In genomic region chr5:122325477-122325876, GRCm38 (mm10) we compare ENCODE assay signal across 21 mouse cellular contexts. TPM values are rescaled to one million over a fixed set of nuclear protein-coding genes. Genes with fewer than 3 reads are reported as not detected.
DNase-seq lines count a peak whose midpoint lies in the region; ATAC-seq and TF ChIP-seq lines count a peak whose summit lies in the region.
"Had no signal": no experiment of that assay in that cellular context is flagged by ENCODE, and none has a peak within 500 bp of the region (broad histone marks: within the 10 kb centered on the region; RNA-seq: fewer than 3 reads in every experiment).

No protein-coding gene starts in this region.

- H3K9me3 ChIP-seq in heart, postnatal 0 days (replicated peaks; ENCODE audit: control insufficient read depth, low read length) = no peaks in the 10 kb centered on the region
- no peaks in the 10 kb centered on the region for H3K9me3 ChIP-seq in heart, embryonic 11.5 days (replicated peaks; ENCODE audit: control insufficient read depth, low read length)
- H3K9me3 ChIP-seq: forebrain, embryonic 12.5 days; limb, embryonic 12.5 days; liver, embryonic 15.5 days; midbrain, embryonic 12.5 days had no signal

- H3K4me1 ChIP-seq in heart, postnatal 0 days (ENCODE audit: control insufficient read depth, insufficient read depth) = peaks cover 2% of the 10 kb centered on the region; the same call in 1 of the 2 replicates
- 0 out of 2 replicates have a peak, but pooled peaks cover 2% of the 10 kb centered on the region for H3K4me1 ChIP-seq in heart, embryonic 11.5 days (ENCODE audit: control insufficient read depth, insufficient read depth, low read length)
- H3K4me1 ChIP-seq: forebrain, embryonic 12.5 days; limb, embryonic 12.5 days; liver, embryonic 15.5 days; midbrain, embryonic 12.5 days had no signal

- H3K27ac ChIP-seq in heart, postnatal 0 days (ENCODE audit: low read depth) = no peak overlapping the region
- H3K27ac ChIP-seq in heart, embryonic 11.5 days (ENCODE audit: low read depth, low read length) = no peak overlapping the region
- H3K27ac ChIP-seq: forebrain, embryonic 12.5 days; kidney, postnatal 0 days; limb, embryonic 12.5 days; liver, embryonic 15.5 days; midbrain, embryonic 12.5 days had no signal

- H3K4me3 ChIP-seq in heart, postnatal 0 days (ENCODE audit: low read depth, low read length) = no peak overlapping the region
- no peak overlapping the region for H3K4me3 ChIP-seq in heart, embryonic 11.5 days (ENCODE audit: low read depth, low read length)
- no peak overlapping the region for H3K4me3 ChIP-seq in myocyte
- H3K4me3 ChIP-seq: forebrain, embryonic 12.5 days; limb, embryonic 12.5 days; liver, embryonic 15.5 days; midbrain, embryonic 12.5 days had no signal

- no peak for ATAC-seq in cerebellum, adult (ENCODE audit: insufficient number of reproducible peaks, low FRiP score, low TSS enrichment)
- ATAC-seq in heart, postnatal 0 days (ENCODE audit: insufficient read depth, low read depth) = peak; percentile 34
- no peak for ATAC-seq in heart, embryonic 11.5 days (replicated peaks; ENCODE audit: insufficient number of reproducible peaks, low FRiP score, low TSS enrichment)
- ATAC-seq: forebrain, postnatal 0 days; hindbrain, embryonic 16.5 days had no signal

- H3K79me2 ChIP-seq in myocyte (ENCODE audit: control insufficient read depth, insufficient read depth) = no peaks in the 10 kb centered on the region

- H3K9ac ChIP-seq in heart, postnatal 0 days (replicated peaks; ENCODE audit: low read depth, low read length) = no peak overlapping the region
- H3K9ac ChIP-seq in heart, embryonic 11.5 days (ENCODE audit: low read depth, low read length) = no peak overlapping the region
- H3K9ac ChIP-seq: forebrain, embryonic 12.5 days; forebrain, postnatal 0 days; limb, embryonic 12.5 days; liver, embryonic 15.5 days; lung, embryonic 14.5 days; midbrain, embryonic 12.5 days had no signal

- H3K36me3 ChIP-seq in heart, postnatal 0 days (replicated peaks; ENCODE audit: control insufficient read depth, insufficient read depth, low read length) = peaks cover 47% of the 10 kb centered on the region
- peaks cover 8% of the 10 kb centered on the region; the same call in 1 of the 2 replicates for H3K36me3 ChIP-seq in heart, embryonic 11.5 days (ENCODE audit: control insufficient read depth, insufficient read depth, low read length)
- H3K36me3 ChIP-seq in myocyte (ENCODE audit: control insufficient read depth, insufficient read depth) = no peaks in the 10 kb centered on the region

- no peak overlapping the region for H3K4me2 ChIP-seq in heart, postnatal 0 days (ENCODE audit: low read depth, low read length)
- no peak overlapping the region for H3K4me2 ChIP-seq in heart, embryonic 11.5 days
- peak overlapping the region; percentile 20 for H3K4me2 ChIP-seq in myocyte (ENCODE audit: low read depth)
- H3K4me2 ChIP-seq: forebrain, embryonic 12.5 days; limb, embryonic 12.5 days; liver, embryonic 15.5 days; lung, embryonic 14.5 days; midbrain, embryonic 12.5 days had no signal

- WGBS in heart, postnatal 0 days = 77% methylated on average over 8 of the region's 8 CpGs
- WGBS in heart, embryonic 11.5 days (ENCODE audit: insufficient replicate concordance) = 82% methylated on average over 8 of the region's 8 CpGs

- peak; percentile 52 for DNase-seq in cerebellum, adult 8-10 months
- no peak for DNase-seq in heart, postnatal 0 days (ENCODE audit: low spot score)
- DNase-seq in cerebellum, postnatal 10 days = peak; percentile 38 to 40
- no peak for DNase-seq in natural killer cell, adult 2 months (ENCODE audit: low spot score in 2 of 2)
- DNase-seq: gastrocnemius, postnatal 25 days; kidney, adult 8-10 months; kidney, postnatal 4 days; lung, embryonic 14.5 days; retina, postnatal 1 day; thymus, postnatal 4 days had no signal

- no peak for TF ChIP-seq CTCF in heart, postnatal 0 days (IDR thresholded peaks at IDR 0.05; ENCODE audit: low read depth)

- TF ChIP-seq EP300 in heart, postnatal 0 days (IDR thresholded peaks at IDR 0.05; ENCODE audit: low read depth) = no peak

- H3K27me3 ChIP-seq in heart, postnatal 0 days (ENCODE audit: control insufficient read depth, insufficient read depth, low read length) = no peaks in the 10 kb centered on the region
- H3K27me3 ChIP-seq in heart, embryonic 11.5 days (ENCODE audit: control insufficient read depth, insufficient read depth, low read length) = no peaks in the 10 kb centered on the region
- H3K27me3 ChIP-seq in myocyte (ENCODE audit: control insufficient read depth, insufficient read depth, insufficient read length) = no peaks in the 10 kb centered on the region
- H3K27me3 ChIP-seq: forebrain, embryonic 12.5 days; limb, embryonic 12.5 days; liver, embryonic 15.5 days; midbrain, embryonic 12.5 days; Patski had no signal

- no peak for TF ChIP-seq POLR2A in myocyte (IDR thresholded peaks at IDR 0.05; ENCODE audit: insufficient read length, low read depth)

- no peak overlapping the region for H3ac ChIP-seq in myocyte (ENCODE audit: control insufficient read depth, insufficient read length)

TF ChIP-seq in myocyte, 11 proteins besides CTCF, POLR2A, EP300 and RAD21:
- TF ChIP-seq SRF (IDR thresholded peaks at IDR 0.05; ENCODE audit: control insufficient read depth, insufficient read length, low read depth) (no peak), TCF12 (IDR thresholded peaks at IDR 0.05; ENCODE audit: insufficient read depth, poor library complexity, severe bottlenecking) (no peak), E2F4 (IDR thresholded peaks at IDR 0.05; ENCODE audit: insufficient read depth) (no peak), MYOD1 (IDR thresholded peaks at IDR 0.05; ENCODE audit: control insufficient read depth in 1 of 3, insufficient read length in 2 of 3, low read depth in 2 of 3) (no peak), POLR2AphosphoS2 (IDR thresholded peaks at IDR 0.05; ENCODE audit: insufficient read length, low read depth) (no peak), MAX (IDR thresholded peaks at IDR 0.05; ENCODE audit: low read depth) (no peak), MYOG (IDR thresholded peaks at IDR 0.05; ENCODE audit: control insufficient read depth in 1 of 3, insufficient read depth in 1 of 3, insufficient read length in 2 of 3, low read depth in 2 of 3) (no peak), USF1 (IDR thresholded peaks at IDR 0.05; ENCODE audit: low read depth) (no peak), TCF3 (IDR thresholded peaks at IDR 0.05; ENCODE audit: insufficient read length, low read depth) (no peak), CEBPB (IDR thresholded peaks at IDR 0.05; ENCODE audit: insufficient read depth, poor library complexity, severe bottlenecking) (no peak), REST (IDR thresholded peaks at IDR 0.05; ENCODE audit: insufficient read depth, insufficient read length) (no peak)

RNA-seq across cellular contexts. Expression of gene Rad9b, which starts 28.6 kb away (rescaled TPM):
- total RNA-seq in heart, postnatal 0 days (2014; rRNA removed; ENCODE audit: low replicate concordance) = 2.0 and 13.9 TPM in 2 replicates
- polyA plus RNA-seq in heart, postnatal 0 days (2015; fragmentation: Nextera tagmentation; extraction: Ambion mirVana) = 7.5 and 8.2 TPM in 2 replicates
- 4.5 and 5.0 TPM in 2 replicates for polyA plus RNA-seq in heart, embryonic 11.5 days (2014; fragmentation: Nextera tagmentation; extraction: Ambion mirVana)
- 1.9 TPM for polyA plus RNA-seq in myocyte (2012; fragmentation: generic; extraction: Trizol)

RNA-seq across cellular contexts. Expression of gene Vps29, which starts 28.7 kb away (rescaled TPM):
- total RNA-seq in heart, postnatal 0 days (2014; rRNA removed; ENCODE audit: low replicate concordance) = 84.0 and 92.5 TPM in 2 replicates
- polyA plus RNA-seq in heart, postnatal 0 days (2015; fragmentation: Nextera tagmentation; extraction: Ambion mirVana) = 184 and 206 TPM in 2 replicates
- 241 and 245 TPM in 2 replicates for polyA plus RNA-seq in heart, embryonic 11.5 days (2014; fragmentation: Nextera tagmentation; extraction: Ambion mirVana)
- polyA plus RNA-seq in myocyte (2012; fragmentation: generic; extraction: Trizol) = 139 TPM

RNA-seq across cellular contexts. Expression of gene Pptc7, which starts 41.3 kb away (rescaled TPM):
- 33.9 and 40.3 TPM in 2 replicates for total RNA-seq in heart, postnatal 0 days (2014; rRNA removed; ENCODE audit: low replicate concordance)
- 16.8 and 20.5 TPM in 2 replicates for polyA plus RNA-seq in heart, postnatal 0 days (2015; fragmentation: Nextera tagmentation; extraction: Ambion mirVana)
- polyA plus RNA-seq in heart, embryonic 11.5 days (2014; fragmentation: Nextera tagmentation; extraction: Ambion mirVana) = 10.2 and 12.3 TPM in 2 replicates
- polyA plus RNA-seq in myocyte (2012; fragmentation: generic; extraction: Trizol) = 6.2 TPM

RNA-seq across cellular contexts. Expression of gene Gpn3, which starts 46.2 kb away (rescaled TPM):
- 28.5 and 50.9 TPM in 2 replicates for total RNA-seq in heart, postnatal 0 days (2014; rRNA removed; ENCODE audit: low replicate concordance)
- polyA plus RNA-seq in heart, postnatal 0 days (2015; fragmentation: Nextera tagmentation; extraction: Ambion mirVana) = 42.9 and 48.7 TPM in 2 replicates
- polyA plus RNA-seq in heart, embryonic 11.5 days (2014; fragmentation: Nextera tagmentation; extraction: Ambion mirVana) = 63.1 and 67.2 TPM in 2 replicates
- polyA plus RNA-seq in myocyte (2012; fragmentation: generic; extraction: Trizol) = 18.9 TPM

RNA-seq across cellular contexts. Expression of gene Fam216a, which starts 46.7 kb away (rescaled TPM):
- 21.8 and 40.7 TPM in 2 replicates for total RNA-seq in heart, postnatal 0 days (2014; rRNA removed; ENCODE audit: low replicate concordance)
- polyA plus RNA-seq in heart, postnatal 0 days (2015; fragmentation: Nextera tagmentation; extraction: Ambion mirVana) = 30.5 and 31.8 TPM in 2 replicates
- 67.4 TPM in 2 replicates for polyA plus RNA-seq in heart, embryonic 11.5 days (2014; fragmentation: Nextera tagmentation; extraction: Ambion mirVana)
- polyA plus RNA-seq in myocyte (2012; fragmentation: generic; extraction: Trizol) = 27.7 TPM

Comparison
In these comparisons a context has a peak if more than half of its experiments do, and no peak if none do; other contexts are left out.
1. DNase-seq: peak in cerebellum, adult 8-10 months (single experiment) and cerebellum, postnatal 10 days (2 of 2); none in heart, postnatal 0 days (single experiment) and natural killer cell, adult 2 months (0 of 2).